Mouse (Mus musculus) forebrain, embryonic 12.5 days (tissue): ENCODE measurements around the gene Thap7. TPM values are rescaled to one million over a fixed set of nuclear protein-coding genes. Genes with fewer than 3 reads are reported as not detected.
"Not testable (repeated sequence)": the region's sequence is repeated elsewhere in the genome, so short reads cannot be mapped to it uniquely, and the experiment has no call there.

Experiments
- ATAC-seq: fragments of 200-750 bp; cut with Nextera tagmentation; 2 replicates; pipeline ENCODE4 v1.8.0; 2017; ENCODE audit warnings: moderate TSS enrichment; ENCODE audit not compliant: low FRiP score
- H3K27ac ChIP-seq: fragments of 300-500 bp; sonication (generic); 2 replicates; pipeline ENCODE4 v1.5.1; 2016; ENCODE audit warnings: mild to moderate bottlenecking
- H3K27me3 ChIP-seq: fragments of 300-500 bp; sonication (generic); 2 replicates; pipeline ENCODE4 v1.6.1; 2016; ENCODE audit warnings: mild to moderate bottlenecking
- H3K36me3 ChIP-seq: fragments of 300-500 bp; sonication (generic); replicated peaks from 2 replicates; pipeline ENCODE4 v1.6.1; 2016; ENCODE audit warnings: mild to moderate bottlenecking
- H3K4me1 ChIP-seq: fragments of 300-500 bp; sonication (generic); 2 replicates; pipeline ENCODE4 v1.6.1; 2016
- H3K4me2 ChIP-seq: fragments of 300-500 bp; sonication (generic); 2 replicates; pipeline ENCODE4 v1.6.1; 2016; ENCODE audit warnings: mild to moderate bottlenecking, moderate library complexity
- H3K4me3 ChIP-seq: fragments of 300-500 bp; sonication (generic); replicated peaks from 2 replicates; pipeline ENCODE4 v1.5.1; 2016; ENCODE audit warnings: mild to moderate bottlenecking
- H3K9ac ChIP-seq: fragments of 300-500 bp; sonication (generic); 2 replicates; pipeline ENCODE4 v1.6.1; 2016; ENCODE audit warnings: mild to moderate bottlenecking
- H3K9me3 ChIP-seq: fragments of 300-500 bp; sonication (generic); 2 replicates; pipeline ENCODE4 v1.6.1; 2016
- WGBS: fragments of 180-500 bp; shearing (Covaris S2); methylation state at CpG from one replicate; pipeline ENCODE4 v1.1.7; 2016; 5-methylcytosine and 5-hydroxymethylcytosine counted together
- polyA plus RNA-seq: library from polyadenylated mRNA; unstranded; fragments of >200 nt; fragmentation: Nextera tagmentation; extraction: Ambion mirVana; gene quantifications from 2 replicates; pipeline ENCODE4 v1.2.1, GENCODE M21; 2016

Thap7 gene
- polyA plus RNA-seq, 1 experiment from 2014 or later: 57.6 TPM

DNA sequence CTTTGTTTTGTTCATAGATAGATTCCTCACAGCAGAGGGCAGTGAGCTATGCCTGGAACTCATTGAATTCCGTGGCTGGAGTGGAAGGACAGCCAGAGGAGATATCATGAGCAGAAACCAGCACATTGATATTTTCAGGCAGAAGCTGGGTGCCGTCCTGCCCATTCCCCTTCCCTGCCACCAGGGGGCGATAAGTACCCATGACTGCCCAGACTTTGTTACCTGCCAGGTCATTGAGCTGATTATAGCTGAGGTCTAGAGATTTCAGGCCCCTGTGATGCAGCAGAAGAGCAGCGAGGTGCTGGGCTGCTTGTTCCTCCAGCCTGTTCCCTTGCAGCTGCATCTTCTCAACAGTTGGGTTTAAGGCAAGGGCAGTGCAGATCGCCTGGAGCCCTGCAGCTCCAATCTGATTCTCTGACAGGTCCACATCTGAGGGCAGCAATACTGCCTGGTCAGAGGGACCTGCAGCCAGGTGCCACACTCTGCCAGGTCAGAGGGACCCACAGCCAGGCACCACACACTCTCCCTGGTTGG, 27.1 kb upstream of the Thap7 start:
- H3K4me3 ChIP-seq: no peak overlapping the region
- no peaks in the 10 kb centered on the region for H3K36me3 ChIP-seq
- no peaks in the 10 kb centered on the region for H3K9me3 ChIP-seq
- H3K9ac ChIP-seq: no peak overlapping the region
- peaks cover 63% of the 10 kb centered on the region for H3K4me1 ChIP-seq
- peak overlapping the region; percentile 25; the same call in 1 of the 2 replicates for H3K4me2 ChIP-seq
- ATAC-seq: no peak
- H3K27ac ChIP-seq: peak overlapping the region; percentile 25; the same call in 1 of the 2 replicates
- WGBS: 0% methylated on average over 5 of the region's 5 CpGs
- peaks cover 43% of the 10 kb centered on the region for H3K27me3 ChIP-seq

DNA sequence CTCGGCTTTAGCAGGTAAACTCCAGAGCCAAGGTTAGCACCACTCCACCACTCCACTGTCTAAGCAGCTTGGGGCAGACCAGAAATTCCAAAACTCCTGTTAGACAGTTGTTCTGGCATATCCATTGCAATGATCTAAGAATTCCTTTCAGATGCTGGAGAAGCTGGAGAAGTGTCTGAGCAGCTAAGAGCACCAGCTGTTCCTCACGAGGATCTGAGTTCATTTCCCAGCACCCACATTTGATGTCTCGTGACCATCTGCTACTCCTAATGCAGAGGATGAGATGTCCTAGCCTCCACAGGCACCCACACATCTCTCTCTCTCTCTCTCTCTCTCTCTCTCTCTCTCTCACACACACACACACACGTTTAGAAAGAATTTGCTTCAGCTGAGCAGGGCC, 26.0 kb upstream of the Thap7 start:
- no peak overlapping the region for H3K9ac ChIP-seq
- H3K4me3 ChIP-seq: no peak overlapping the region
- WGBS: 62% methylated on average over 4 of the region's 4 CpGs
- no peak overlapping the region for H3K27ac ChIP-seq
- H3K36me3 ChIP-seq: no peaks in the 10 kb centered on the region
- H3K4me2 ChIP-seq: no peak overlapping the region
- H3K9me3 ChIP-seq: no peaks in the 10 kb centered on the region
- H3K27me3 ChIP-seq: peaks cover 33% of the 10 kb centered on the region
- peaks cover 57% of the 10 kb centered on the region for H3K4me1 ChIP-seq
- ATAC-seq: no peak

DNA sequence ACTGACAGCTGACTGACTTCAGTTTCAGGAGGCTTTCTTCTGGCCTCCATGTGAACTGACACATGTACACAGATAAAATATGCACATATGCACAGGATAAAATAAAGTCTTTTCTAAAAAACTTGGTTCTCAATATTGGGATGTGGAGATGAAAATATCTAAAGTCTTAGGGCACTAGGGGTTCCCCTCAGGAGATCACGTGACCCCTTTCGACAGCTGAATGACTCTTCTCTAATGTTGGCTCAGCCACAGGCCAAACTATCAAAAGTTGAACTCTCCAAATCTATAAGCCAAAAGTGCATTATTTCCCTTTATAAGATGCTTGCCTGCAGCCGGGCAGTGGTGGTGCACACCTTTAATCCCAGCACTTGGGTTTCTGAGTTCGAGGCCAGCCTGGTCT, 25.2 kb upstream of the Thap7 start:
- no peak for ATAC-seq
- peaks cover 27% of the 10 kb centered on the region; the same call in 1 of the 2 replicates for H3K27me3 ChIP-seq
- H3K27ac ChIP-seq: no peak overlapping the region
- no peaks in the 10 kb centered on the region for H3K9me3 ChIP-seq
- 90% methylated on average over 4 of the region's 4 CpGs for WGBS
- H3K4me1 ChIP-seq: peaks cover 50% of the 10 kb centered on the region
- no peaks in the 10 kb centered on the region for H3K36me3 ChIP-seq
- H3K4me3 ChIP-seq: no peak overlapping the region
- H3K9ac ChIP-seq: no peak overlapping the region
- H3K4me2 ChIP-seq: no peak overlapping the region

DNA sequence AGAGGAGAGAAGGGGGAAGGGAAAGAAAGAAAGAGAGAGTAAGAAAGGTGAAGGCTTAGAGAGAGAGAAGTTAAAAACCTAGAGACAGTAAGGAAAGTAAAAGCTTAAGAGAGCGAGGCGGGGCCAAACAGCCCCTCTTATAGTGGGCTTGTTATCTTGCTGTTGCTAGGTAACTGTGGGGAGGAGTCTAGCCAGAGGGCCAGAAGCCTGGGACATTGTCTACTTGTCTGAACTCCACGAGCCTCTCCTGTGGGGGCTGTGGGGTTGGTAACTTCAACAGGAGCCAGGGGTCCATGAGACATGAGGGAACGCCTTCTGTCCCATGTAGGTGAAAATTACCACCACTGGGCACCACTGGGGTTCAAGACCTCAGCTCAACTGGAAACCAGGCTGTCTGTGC, 23.8 kb upstream of the Thap7 start:
- not testable (repeated sequence) for H3K9me3 ChIP-seq, H3K4me3 ChIP-seq, H3K36me3 ChIP-seq, H3K9ac ChIP-seq
- Histone ChIP-seq H3K4me2 (peak overlapping the region; percentile 45), H3K4me1 (peaks cover 35% of the 10 kb centered on the region), H3K27ac (peak overlapping the region; percentile 81), H3K27me3 (0 out of 2 replicates have a peak, but pooled peaks cover 14% of the 10 kb centered on the region)
- 11% methylated on average over 4 of the region's 4 CpGs for WGBS
- ATAC-seq: peak; percentile 54; the same call in 1 of the 2 replicates

DNA sequence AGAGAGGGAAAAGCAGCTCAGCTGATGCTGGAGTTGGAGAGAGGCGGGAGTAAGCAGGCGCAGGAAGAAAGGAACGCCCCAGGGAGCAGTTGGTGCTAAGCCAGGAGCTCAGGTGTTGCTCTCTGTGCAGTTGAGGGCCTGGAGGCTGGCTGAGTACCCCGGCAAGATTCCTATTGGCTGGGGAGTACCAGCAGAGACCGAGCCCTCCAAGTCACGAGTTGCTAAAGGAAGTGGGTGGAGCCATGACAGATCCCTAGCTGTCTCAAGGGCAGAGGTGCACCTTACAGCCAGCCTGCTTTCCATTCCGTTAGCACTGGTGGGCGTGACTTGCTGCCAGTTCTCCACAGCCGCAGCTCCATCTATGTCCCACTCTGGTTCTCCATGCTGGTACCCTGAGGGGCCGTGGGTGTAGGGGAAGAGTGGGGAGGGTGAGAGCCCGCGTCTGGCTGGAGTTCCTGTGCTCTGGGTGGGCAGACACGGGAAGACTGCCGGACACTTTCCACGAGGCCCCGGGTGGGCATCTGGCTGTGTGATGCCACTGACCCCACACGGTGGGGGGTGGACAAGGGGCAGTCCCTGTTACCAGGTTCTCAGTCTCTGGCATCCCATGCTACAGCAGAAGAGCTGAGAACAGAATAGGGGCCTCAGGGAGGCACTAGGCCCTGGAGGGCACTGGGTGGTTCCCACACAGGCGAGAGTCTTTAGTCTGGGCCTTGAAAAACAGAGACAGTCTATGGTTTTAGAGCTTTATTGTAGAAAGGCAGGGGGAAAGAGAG, 23.2 kb upstream of the Thap7 start:
- Histone ChIP-seq H3K4me2 (peak overlapping the region; percentile 45), H3K27ac (peak overlapping the region; percentile 81), H3K4me1 (peaks cover 31% of the 10 kb centered on the region), H3K36me3 (no peaks in the 10 kb centered on the region), H3K4me3 (peak overlapping the region; percentile 15; the same call in 1 of the 2 replicates), H3K27me3 (0 out of 2 replicates have a peak, but pooled peaks cover 10% of the 10 kb centered on the region), H3K9me3 (no peaks in the 10 kb centered on the region), H3K9ac (peak overlapping the region; percentile 36; the same call in 1 of the 2 replicates)
- ATAC-seq: peak; percentile 73
- WGBS: 7% methylated on average over 18 of the region's 18 CpGs

DNA sequence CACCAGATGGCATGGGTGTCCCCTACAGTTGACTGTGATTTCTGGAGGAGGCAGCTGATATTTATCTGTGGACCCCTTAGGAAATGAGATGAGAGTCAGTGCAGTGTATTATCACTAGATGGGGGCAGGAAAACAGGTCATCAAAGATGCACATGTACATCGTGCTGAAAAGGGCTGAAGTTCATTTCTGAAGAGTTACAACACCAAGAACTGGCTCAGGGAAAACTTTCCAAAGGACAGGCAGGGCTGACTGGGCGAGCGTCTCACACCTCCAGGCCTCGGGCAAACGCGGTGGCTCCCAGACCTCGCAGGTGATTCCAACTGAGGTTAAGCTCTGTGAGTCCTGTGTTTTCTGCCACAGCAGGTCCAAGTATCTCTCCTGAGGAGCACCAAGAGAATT, 21.9 kb upstream of the Thap7 start:
- no peak for ATAC-seq
- H3K27ac ChIP-seq: no peak overlapping the region
- 0 out of 2 replicates have a peak, but pooled peaks cover 7% of the 10 kb centered on the region for H3K27me3 ChIP-seq
- no peak overlapping the region for H3K4me2 ChIP-seq
- no peaks in the 10 kb centered on the region for H3K9me3 ChIP-seq
- no peak overlapping the region for H3K9ac ChIP-seq
- peaks cover 19% of the 10 kb centered on the region for H3K4me1 ChIP-seq
- H3K36me3 ChIP-seq: no peaks in the 10 kb centered on the region
- H3K4me3 ChIP-seq: no peak overlapping the region
- 88% methylated on average over 7 of the region's 7 CpGs for WGBS

DNA sequence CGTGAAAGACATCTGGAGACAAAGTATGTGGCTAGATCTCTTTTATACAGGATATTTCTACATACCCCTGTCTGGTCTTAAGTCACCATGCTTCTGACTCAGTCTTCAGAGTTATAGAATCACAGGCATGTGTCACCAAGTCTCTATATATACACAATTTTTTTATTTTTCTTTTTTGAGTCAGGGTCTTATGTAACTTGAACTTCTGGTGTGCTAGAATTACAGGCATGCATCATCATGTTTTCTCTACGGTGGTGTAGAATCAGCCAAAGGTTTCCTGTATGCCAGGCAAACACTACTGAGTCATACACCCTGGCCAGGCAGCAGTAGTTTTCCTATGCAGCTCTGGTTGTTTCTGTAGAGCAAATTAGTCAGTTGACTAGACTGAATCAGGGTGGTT, 11.7 kb upstream of the Thap7 start:
- no peaks in the 10 kb centered on the region for H3K36me3 ChIP-seq
- H3K4me3 ChIP-seq: no peak overlapping the region
- H3K4me2 ChIP-seq: no peak overlapping the region
- peaks cover 9% of the 10 kb centered on the region; the same call in 1 of the 2 replicates for H3K27me3 ChIP-seq
- no peak overlapping the region for H3K27ac ChIP-seq
- no peak overlapping the region for H3K9ac ChIP-seq
- H3K4me1 ChIP-seq: no peaks in the 10 kb centered on the region
- no peak for ATAC-seq
- H3K9me3 ChIP-seq: no peaks in the 10 kb centered on the region
- 88% methylated on average over 2 of the region's 2 CpGs for WGBS

DNA sequence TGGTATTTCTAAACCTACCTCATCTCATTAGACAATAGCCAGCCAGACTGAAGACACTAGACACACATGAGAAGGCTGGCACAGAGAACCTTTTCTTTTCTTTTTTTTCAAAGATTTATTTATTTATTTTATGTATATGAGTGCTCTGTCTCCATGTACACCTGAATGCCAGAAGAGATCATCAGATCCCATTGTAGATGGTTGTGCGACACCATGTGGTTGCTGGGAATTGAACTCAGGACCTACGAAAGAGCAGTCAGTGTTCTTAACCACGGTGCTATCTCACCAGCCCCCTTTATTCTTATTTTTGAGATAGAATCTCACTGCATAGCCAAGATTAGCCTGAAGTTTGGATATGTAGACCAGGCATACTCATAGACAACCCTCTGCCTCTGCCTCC, 5.6 kb upstream of the Thap7 start:
- ATAC-seq: no peak
- H3K4me2 ChIP-seq: no peak overlapping the region
- H3K4me3 ChIP-seq: no peak overlapping the region
- H3K36me3 ChIP-seq: no peaks in the 10 kb centered on the region
- no peak overlapping the region for H3K9ac ChIP-seq
- 94% methylated on average over 3 of the region's 3 CpGs for WGBS
- H3K27ac ChIP-seq: no peak overlapping the region
- H3K27me3 ChIP-seq: peaks cover 9% of the 10 kb centered on the region; the same call in 1 of the 2 replicates
- no peaks in the 10 kb centered on the region for H3K9me3 ChIP-seq
- H3K4me1 ChIP-seq: peaks cover 6% of the 10 kb centered on the region

DNA sequence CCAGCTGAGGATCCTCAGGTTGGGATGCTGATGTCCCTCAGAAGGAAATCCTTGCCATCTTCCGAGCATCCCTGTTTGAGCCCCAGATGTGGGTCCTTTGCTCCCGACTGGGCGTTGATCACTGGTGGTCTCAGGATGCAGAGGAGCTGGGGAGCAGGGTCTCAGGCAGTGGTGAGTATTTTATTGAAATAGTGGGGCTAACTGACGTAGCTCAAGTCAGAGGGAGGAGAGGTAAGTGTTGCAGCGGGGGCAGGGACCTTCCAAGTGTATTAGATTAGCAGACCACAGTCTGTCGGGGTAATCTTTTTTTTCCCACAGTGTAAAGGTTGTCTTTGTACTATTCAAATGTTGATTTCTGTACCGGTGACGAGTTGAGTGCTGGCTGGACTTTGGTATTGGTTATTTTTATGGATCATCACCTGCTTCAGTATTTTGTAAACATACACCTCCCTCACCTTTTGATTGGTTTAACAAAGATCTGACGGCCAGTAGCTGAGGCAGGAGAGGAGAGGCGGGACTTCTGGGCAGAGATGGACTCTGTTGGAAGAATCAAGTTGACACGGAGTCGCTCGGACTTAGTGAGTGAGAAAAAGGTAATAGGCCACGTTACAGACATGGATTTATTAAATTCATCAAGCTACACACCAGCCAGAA, 1.9 kb upstream of the Thap7 start:
- WGBS: 74% methylated on average over 14 of the region's 14 CpGs
- Histone ChIP-seq H3K9ac (no peak overlapping the region), H3K4me1 (peaks cover 19% of the 10 kb centered on the region), H3K27me3 (no peaks in the 10 kb centered on the region), H3K36me3 (peaks cover 13% of the 10 kb centered on the region), H3K4me3 (no peak overlapping the region), H3K4me2 (no peak overlapping the region), H3K27ac (no peak overlapping the region), H3K9me3 (no peaks in the 10 kb centered on the region)
- ATAC-seq: no peak

DNA sequence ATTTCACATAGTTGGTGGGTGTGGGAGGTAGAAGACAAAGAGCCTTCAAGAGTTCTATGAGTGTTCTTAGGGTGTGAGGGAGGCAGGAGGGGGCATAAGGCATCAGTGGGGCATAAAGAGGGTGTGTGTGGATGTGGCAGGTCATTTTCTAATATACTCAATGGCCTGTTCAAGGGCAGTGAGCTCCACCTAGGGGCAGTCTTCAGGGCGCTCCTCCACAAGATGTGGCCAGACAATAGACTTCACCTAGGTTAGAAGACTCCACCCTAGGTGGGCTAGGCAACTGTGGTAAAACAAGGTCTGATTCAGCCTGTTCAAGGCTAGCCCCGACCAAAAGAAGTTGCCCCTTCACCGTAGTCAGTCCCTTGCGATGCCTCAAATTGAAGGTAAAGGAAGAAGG, 1.3 kb upstream of the Thap7 start:
- no peak for ATAC-seq
- H3K9me3 ChIP-seq: no peaks in the 10 kb centered on the region
- 68% methylated on average over 4 of the region's 4 CpGs for WGBS
- no peak overlapping the region for H3K9ac ChIP-seq
- H3K4me1 ChIP-seq: peaks cover 19% of the 10 kb centered on the region
- H3K4me2 ChIP-seq: peak overlapping the region; percentile 95; the same call in 1 of the 2 replicates
- H3K4me3 ChIP-seq: no peak overlapping the region
- H3K27ac ChIP-seq: no peak overlapping the region
- H3K36me3 ChIP-seq: peaks cover 18% of the 10 kb centered on the region
- H3K27me3 ChIP-seq: no peaks in the 10 kb centered on the region

DNA sequence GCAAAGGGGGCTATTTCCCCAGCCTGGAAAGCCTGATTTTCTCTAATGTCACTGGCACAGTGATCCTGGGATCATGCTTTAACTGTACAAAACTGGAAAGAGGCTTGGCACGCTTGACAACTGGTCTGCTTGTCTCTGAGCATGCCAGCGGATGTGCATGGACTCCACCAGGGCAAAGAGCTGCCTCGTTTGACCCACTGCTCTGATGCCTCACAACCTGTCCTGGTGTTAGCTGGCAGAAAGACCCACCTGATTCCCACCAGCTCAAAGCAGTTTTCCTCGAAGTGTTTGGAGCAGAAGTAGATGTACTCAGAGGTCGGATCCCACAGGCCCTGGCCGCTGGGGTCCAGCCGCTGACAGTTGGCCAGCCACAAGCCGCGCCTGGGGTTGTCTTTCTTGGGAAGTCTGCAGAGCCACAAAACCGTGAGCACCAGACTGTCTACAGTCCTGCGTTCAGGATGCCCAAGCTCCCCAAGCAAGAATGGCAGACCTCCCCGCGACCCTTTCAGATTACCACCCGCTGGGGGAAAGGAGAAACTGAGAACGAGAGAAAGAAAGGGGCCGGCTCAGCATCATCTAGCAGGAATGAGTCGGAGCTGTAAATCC, 852 bp downstream of the Thap7 start:
- Histone ChIP-seq H3K27me3 (no peaks in the 10 kb centered on the region), H3K9me3 (no peaks in the 10 kb centered on the region), H3K4me2 (peak overlapping the region; percentile 95), H3K4me3 (peak overlapping the region; percentile 66), H3K9ac (peak overlapping the region; percentile 80), H3K36me3 (peaks cover 40% of the 10 kb centered on the region), H3K27ac (peak overlapping the region; percentile 97), H3K4me1 (peaks cover 19% of the 10 kb centered on the region)
- WGBS: 17% methylated on average over 17 of the region's 17 CpGs
- ATAC-seq: no peak; the same call in none of the 2 replicates

DNA sequence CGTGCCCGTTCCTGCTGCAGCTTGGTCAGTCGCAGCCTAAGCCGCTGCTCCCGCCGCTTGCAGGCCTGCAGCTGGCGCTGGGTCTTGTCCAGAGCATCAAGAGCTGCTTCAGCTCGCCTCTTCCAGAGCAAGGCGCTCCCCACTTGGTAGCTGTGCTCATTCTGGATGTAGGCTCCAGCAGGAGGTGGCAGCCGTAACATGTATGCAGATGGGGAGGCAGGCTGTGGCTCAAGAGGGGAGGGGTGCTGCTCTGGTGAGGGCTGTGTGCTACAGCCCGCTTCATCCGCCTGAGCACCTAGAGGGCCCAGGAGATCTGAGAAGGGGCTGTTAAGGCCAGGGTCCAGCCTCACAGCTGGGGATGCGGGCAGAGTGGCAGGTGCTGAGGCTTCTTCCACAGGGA, 2.7 kb downstream of the Thap7 start:
- WGBS: 84% methylated on average over 13 of the region's 13 CpGs
- H3K9ac ChIP-seq: no peak overlapping the region

More for the DNA sequence above, 2.7 kb downstream of the Thap7 start:
- Histone ChIP-seq H3K4me1 (peaks cover 19% of the 10 kb centered on the region), H3K36me3 (peaks cover 55% of the 10 kb centered on the region), H3K4me2 (no peak overlapping the region), H3K27me3 (no peaks in the 10 kb centered on the region), H3K9me3 (no peaks in the 10 kb centered on the region), H3K27ac (no peak overlapping the region), H3K4me3 (no peak overlapping the region)
- ATAC-seq: no peak
